Mouse (Mus musculus): ENCODE data around the gene Usp50.

Usp50 gene

DNA sequence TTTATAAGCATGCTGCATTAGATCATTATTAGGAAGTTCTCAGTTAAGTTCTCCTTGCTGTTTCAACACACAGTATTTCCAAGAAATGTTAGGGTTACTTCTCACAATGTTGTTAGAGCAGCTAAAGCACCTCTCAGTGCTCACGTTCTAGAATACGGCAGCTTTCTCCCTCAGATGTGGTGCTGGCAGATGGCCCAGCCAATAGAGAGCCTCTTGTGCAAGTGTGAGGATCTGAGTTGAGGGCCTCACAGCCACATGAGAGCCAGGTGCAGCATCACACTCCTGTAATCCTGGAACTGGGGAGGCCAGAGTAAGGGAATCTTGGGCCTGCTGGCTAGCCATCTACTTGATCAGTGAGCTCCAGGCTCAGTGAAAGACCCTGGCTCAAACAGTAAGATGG lies 43.0 kb downstream of the Usp50 start:
- DNase-seq (ENCODE audit: low spot score), result no peak

DNA sequence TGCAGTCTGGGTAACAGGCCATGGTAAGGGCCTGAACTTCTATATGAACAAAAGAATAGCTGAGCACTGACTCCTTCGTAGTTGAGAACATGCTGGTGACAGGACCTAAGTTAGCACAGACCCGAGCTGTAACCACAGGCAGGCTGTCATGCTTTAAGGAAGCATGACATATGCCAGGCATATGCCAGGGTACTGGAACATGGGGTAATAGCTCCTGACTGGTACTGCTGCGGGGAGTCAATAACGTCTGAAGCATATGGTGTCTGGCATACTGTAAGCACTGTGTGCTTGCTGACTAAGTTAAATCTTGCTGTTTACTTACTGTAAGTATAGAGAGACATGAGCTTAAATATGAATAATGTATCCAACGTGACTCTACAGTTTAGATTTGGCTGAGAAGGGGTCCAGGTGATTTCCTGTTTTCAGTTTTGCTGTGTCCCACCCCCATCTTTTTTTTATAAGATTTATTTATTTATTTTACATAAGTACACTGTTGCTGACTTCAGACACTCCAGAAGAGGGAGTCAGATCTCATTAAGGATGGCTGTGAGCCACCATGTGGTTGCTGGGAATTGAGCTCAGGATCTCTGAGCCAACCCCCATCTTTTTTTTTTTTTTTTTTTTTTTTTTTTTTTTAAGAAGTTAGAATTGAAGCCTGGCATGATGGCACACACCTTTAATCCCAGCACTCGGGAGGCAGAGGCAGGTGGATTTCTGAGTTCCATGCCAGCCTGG lies 47.8 kb downstream of the Usp50 start:
- peak; percentile 26 for DNase-seq (ENCODE audit: low spot score)

- DNase-seq (ENCODE audit: low spot score), result no peak
Observed at GRCm38 (mm10) chr2:126730502-126730901, 52.8 kb downstream of the Usp50 start.

GRCm38 (mm10) chr2:126729207-126729606 lies 54.1 kb downstream of the Usp50 start:
- DNase-seq (ENCODE audit: low spot score), result no peak

DNA sequence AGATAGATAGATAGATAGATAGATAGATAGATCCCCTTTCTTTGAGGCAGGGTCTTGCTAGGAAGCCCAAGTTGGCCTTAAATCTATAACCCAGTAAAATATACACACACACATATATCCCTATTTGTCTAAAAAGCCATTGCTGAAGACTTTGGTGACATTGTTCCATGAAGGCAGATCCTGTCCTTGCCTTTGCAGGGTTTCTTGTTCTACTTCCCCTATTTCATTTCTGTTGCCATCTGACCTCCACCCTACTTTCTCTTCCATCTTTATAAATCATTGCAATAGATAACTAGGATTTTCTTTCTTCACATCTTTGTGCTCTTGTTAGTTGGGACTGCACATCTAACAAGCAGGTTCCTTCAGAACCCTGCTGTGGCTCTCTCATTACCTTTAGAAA lies 70.3 kb downstream of the Usp50 start:
- no peak for DNase-seq (ENCODE audit: low spot score)

- no peak for DNase-seq (ENCODE audit: low spot score)
Observed at GRCm38 (mm10) chr2:126712526-126712925, 70.7 kb downstream of the Usp50 start.

DNA sequence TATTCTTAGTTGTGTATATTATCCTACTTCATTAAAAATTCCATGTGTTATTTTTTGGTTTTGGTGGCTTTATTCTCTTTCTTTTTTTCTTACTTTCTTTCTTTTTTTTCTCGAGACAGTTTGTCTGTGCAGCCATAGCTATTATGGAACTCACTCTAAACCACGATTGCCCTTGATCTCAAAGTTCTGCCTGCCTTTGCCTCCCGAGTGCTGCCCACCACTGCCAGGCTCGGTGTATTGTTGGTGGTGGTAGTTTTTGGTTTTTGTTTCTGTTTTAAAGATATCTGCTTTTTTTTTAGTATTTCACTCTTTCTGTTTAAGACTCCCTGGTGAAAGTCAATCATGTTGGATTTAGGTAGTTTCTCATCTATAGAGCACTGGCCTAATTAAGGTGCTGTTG lies 74.9 kb downstream of the Usp50 start:
- DNase-seq (ENCODE audit: low spot score), result no peak

- no peak for DNase-seq (ENCODE audit: low spot score)
Observed at GRCm38 (mm10) chr2:126707438-126707779, 75.9 kb downstream of the Usp50 start.

- DNase-seq (ENCODE audit: low spot score), result peak; percentile 97
Observed at GRCm38 (mm10) chr2:126706759-126707437, 76.4 kb downstream of the Usp50 start, which contains the start of gene Usp8. Gene Usp8, plus strand, starts transcription at chr2:126707328.

GRCm38 (mm10) chr2:126695285-126695684 lies 88.0 kb downstream of the Usp50 start:
- no peak for DNase-seq (ENCODE audit: low spot score)

DNA sequence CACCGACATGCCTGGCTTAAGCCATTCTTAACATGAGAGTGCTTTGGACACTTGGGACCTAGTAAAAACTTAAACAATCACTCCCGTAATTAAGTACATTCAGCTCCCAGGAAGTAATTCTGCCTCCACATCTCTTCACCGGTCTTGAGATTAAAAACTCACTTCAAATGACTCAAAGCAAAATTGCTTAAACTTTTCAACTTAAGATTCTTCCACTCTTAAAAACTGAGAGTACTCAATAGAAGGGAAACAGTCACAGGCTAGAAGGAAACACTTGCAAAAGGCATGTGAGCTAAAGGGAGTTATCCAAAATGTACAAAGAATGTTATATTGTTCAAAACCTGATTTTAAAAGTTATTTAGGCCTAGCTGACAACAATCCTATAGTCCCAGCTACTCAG lies 92.0 kb downstream of the Usp50 start:
- DNase-seq (ENCODE audit: low spot score), result no peak

DNA sequence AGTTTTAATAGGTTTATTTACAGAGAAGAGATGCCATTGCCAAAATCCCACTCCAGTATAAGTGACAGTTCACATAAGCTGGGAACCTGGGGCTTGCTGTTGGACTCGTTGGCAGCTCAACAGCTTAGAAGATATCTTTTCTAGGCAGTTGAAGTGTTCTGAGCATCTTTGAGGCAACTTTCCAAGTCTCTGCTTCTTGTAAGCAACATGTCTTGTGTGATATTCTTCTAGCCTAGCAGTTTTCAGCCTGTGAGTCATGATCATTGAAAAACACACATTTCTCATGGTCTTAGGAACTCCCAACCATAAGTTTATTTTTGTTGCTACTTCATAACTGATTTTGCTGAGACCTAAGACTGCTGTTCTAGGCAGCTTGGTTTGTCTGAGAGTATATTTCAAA lies 100.3 kb downstream of the Usp50 start:
- no peak for DNase-seq (ENCODE audit: low spot score)

GRCm38 (mm10) chr2:126682333-126682732 lies 100.9 kb downstream of the Usp50 start:
- DNase-seq (ENCODE audit: low spot score), result no peak

GRCm38 (mm10) chr2:126677366-126677765 lies 105.9 kb downstream of the Usp50 start:
- DNase-seq (ENCODE audit: low spot score), result no peak

DNA sequence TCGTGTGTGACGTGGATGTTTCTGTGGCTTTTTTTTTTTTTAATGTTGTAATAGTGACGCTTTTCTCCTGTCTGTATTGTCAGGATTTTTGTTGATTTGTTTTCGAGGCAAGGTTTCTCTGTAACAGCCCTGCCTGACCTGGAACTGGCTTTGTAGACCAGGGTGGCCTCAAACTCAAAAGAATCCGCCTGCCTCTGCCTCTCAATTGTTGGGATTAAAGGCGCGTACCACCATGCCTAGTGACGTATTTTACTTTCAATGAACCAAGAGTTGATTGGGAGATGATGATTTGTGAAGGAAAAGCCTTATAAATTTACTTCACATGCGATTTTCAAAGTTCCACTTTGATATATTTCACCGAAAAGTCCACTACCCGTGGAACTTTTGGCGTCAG lies 107.2 kb downstream of the Usp50 start, which contains the start of gene Gabpb1:
Gene Gabpb1 (minus strand): TSS at position 216 of the 394 bp plus-strand sequence.
- no peak for DNase-seq (ENCODE audit: low spot score)

- peak; percentile 93 for DNase-seq (ENCODE audit: low spot score)
Observed at GRCm38 (mm10) chr2:126675169-126676121, 107.8 kb downstream of the Usp50 start.

DNA sequence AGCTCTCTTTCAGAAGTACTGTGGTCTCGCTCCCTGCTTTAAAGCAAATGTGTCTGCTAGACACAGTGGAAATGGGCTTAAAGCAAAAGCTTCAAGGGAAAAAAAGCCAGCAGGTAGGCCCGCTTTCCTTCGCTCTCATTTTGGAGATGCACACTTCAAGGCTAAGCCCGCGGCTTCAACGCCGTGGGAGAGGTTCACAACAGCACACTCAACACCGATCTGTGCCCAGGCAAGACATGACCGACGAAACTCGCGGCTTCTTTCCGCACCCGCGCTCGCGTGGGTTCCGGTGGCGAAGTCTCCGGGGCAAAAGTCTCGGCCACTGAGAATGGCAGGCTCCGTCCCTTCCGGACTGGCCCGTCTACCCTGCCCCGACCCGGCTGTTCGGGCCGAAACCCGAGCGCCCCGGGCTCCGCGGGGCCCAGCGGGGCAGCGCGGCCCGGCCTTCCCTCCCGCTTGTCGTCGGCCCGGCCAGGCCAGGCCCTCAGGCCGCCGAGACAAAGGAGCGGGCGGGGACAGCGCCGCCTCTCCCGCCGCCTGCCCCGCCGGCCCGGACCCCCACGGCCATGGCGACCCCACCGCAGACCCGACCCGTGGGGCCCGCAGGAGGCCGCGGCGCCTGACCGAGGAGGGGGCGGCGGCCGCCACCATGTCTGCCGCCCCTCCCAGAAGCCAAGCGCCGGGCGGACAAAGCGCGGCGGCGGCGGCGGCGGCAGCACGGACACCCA lies 108.7 kb downstream of the Usp50 start:
- DNase-seq (ENCODE audit: low spot score), result peak; percentile 62

DNA sequence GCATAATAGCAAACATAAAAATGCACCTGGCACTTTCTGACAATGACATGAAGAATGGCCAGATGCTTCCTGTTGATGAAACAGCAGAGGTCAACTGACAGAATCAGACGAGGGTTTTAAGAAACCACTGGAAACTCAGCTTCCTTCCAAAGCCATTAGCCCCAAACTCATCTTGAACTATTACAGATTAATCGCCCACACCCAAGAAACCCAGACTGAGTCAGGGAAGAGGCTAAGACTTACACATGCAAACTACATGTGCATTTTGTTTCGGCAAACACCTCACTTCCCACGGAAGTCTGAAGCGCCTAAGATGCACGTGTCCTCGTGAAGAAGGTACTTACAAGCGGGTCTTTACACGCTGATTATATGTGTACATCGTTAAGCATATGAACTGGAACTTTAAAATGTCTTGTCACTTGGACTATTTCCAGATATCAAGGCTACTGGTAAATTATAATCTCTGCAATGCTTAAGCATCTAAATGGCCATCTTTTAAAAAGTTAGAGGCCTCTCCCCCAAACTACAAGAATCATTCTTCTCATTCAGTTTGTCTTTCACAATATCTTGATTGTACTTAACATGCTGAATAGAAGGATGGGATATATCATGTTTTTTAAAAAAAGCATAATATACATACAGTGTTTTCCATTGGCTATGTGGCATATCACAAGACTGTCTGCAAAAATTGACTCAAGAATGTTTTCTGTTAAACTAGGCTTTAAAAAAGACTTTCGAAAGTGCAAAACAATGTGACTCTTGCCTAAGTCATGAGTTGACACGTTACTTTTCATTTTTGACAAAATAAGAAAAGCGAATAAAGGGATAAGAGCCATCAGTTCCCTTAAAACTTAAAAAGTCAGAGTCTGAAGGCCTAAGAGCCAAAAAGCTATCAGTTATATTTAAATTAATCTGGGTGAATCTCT lies 109.7 kb downstream of the Usp50 start:
- DNase-seq (ENCODE audit: low spot score), result peak; percentile 18

DNA sequence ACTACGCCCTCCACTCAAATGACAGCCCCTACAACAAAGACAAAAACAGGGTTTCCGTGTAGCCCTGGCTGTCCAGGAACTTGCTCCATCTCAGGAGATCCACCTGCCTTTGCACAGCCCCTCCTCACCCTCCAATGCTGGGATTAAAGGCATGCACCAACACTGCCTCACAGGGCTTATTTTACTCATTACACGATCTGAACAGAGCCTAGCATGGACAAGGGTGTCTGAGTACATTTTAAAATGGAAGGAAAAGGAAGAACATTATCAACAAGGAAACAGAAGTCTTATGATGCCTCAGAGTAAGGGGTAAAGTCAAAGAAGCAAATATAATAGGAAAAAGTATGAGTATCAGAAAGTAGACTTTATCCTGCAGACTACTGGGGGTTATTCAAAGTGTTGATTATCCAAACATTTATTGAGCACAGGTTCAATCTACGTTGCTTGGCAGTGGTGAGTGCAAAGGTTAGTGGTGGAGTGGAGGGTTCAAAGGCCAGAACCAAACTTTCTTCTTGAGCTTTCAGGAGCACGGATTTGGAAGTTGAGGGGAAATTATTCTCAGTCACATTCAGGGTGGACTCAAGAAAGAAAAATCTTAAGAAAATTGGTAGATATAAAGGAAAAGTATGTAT lies 114.5 kb downstream of the Usp50 start:
- DNase-seq (ENCODE audit: low spot score), result no peak

- DNase-seq (ENCODE audit: low spot score), result no peak
Observed at GRCm38 (mm10) chr2:126665984-126666383, 117.3 kb downstream of the Usp50 start.
